Comparison of ENCODE assay signal across 8 mouse cellular contexts in genomic region chr2:18393022-18393519, GRCm38 (mm10). TPM values are rescaled to one million over a fixed set of nuclear protein-coding genes. Genes with fewer than 3 reads are reported as not detected.
A peak's percentile ranks its signal among the peaks of the same experiment; 100 is the strongest.
DNase-seq lines count a peak whose midpoint lies in the region; ATAC-seq and TF ChIP-seq lines count a peak whose summit lies in the region.

No protein-coding gene starts in this region.

- no peak for ATAC-seq in kidney, embryonic 15.5 days (replicated peaks; ENCODE audit: low FRiP score)
- ATAC-seq in forebrain, postnatal 0 days: 0 out of 2 replicates have a peak, but pooled peaks have one; percentile 23
- ATAC-seq in midbrain, embryonic 12.5 days (ENCODE audit: low FRiP score, low read depth): no peak

- 64% methylated on average over 2 of the region's 2 CpGs for WGBS in kidney, embryonic 15.5 days
- 54% methylated on average over 2 of the region's 2 CpGs for WGBS in forebrain, postnatal 0 days
- 74% methylated on average over 2 of the region's 2 CpGs for WGBS in midbrain, embryonic 12.5 days

- no peaks in the 10 kb centered on the region for H3K9me3 ChIP-seq in kidney, embryonic 15.5 days (replicated peaks)
- no peaks in the 10 kb centered on the region for H3K9me3 ChIP-seq in forebrain, postnatal 0 days (ENCODE audit: low read length)
- no peaks in the 10 kb centered on the region for H3K9me3 ChIP-seq in midbrain, embryonic 12.5 days

- H3K27me3 ChIP-seq in kidney, embryonic 15.5 days: no peaks in the 10 kb centered on the region
- no peaks in the 10 kb centered on the region for H3K27me3 ChIP-seq in forebrain, postnatal 0 days (ENCODE audit: insufficient read depth, low read length)
- no peaks in the 10 kb centered on the region for H3K27me3 ChIP-seq in midbrain, embryonic 12.5 days

- H3K27ac ChIP-seq in kidney, embryonic 15.5 days: peak overlapping the region; percentile 99
- peak overlapping the region; percentile 99 for H3K27ac ChIP-seq in forebrain, postnatal 0 days (ENCODE audit: low read depth, low read length)
- peak overlapping the region; percentile 98 for H3K27ac ChIP-seq in midbrain, embryonic 12.5 days (replicated peaks)

- TF ChIP-seq CTCF in forebrain, postnatal 0 days (IDR thresholded peaks at IDR 0.05; ENCODE audit: low read depth): no peak; the same call in 1 of the 2 replicates

- peak overlapping the region; percentile 61 for H3K4me2 ChIP-seq in kidney, embryonic 15.5 days
- peak overlapping the region; percentile 76 for H3K4me2 ChIP-seq in forebrain, postnatal 0 days (ENCODE audit: low read depth)
- peak overlapping the region; percentile 70 for H3K4me2 ChIP-seq in midbrain, embryonic 12.5 days (replicated peaks)

- no peak for DNase-seq in kidney, postnatal 36 days
- DNase-seq in NIH3T3 (ENCODE audit: low read depth): peak; percentile 39
- no peak for DNase-seq in forebrain, postnatal 0 days
- no peak for DNase-seq in cerebellum, adult 11 months
- DNase-seq in left cerebral cortex, postnatal 36 days (ENCODE audit: low spot score in 2 of 2): no peak
- no peak for DNase-seq in thymus, postnatal 10 days (ENCODE audit: low spot score in 2 of 2)

- peaks cover 11% of the 10 kb centered on the region for H3K4me1 ChIP-seq in kidney, embryonic 15.5 days
- H3K4me1 ChIP-seq in forebrain, postnatal 0 days (ENCODE audit: insufficient read depth): peaks cover 8% of the 10 kb centered on the region; the same call in 1 of the 2 replicates
- 0 out of 2 replicates have a peak, but pooled peaks cover 11% of the 10 kb centered on the region for H3K4me1 ChIP-seq in midbrain, embryonic 12.5 days

- no peaks in the 10 kb centered on the region for H3K36me3 ChIP-seq in kidney, embryonic 15.5 days
- no peaks in the 10 kb centered on the region for H3K36me3 ChIP-seq in forebrain, postnatal 0 days (ENCODE audit: insufficient read depth)
- no peaks in the 10 kb centered on the region for H3K36me3 ChIP-seq in midbrain, embryonic 12.5 days

- peak overlapping the region; percentile 89; the same call in 1 of the 2 replicates for H3K9ac ChIP-seq in kidney, embryonic 15.5 days
- H3K9ac ChIP-seq in forebrain, postnatal 0 days: peak overlapping the region; percentile 89
- H3K9ac ChIP-seq in midbrain, embryonic 12.5 days (replicated peaks): no peak overlapping the region

- peak overlapping the region; percentile 74 for H3K4me3 ChIP-seq in kidney, embryonic 15.5 days (replicated peaks)
- H3K4me3 ChIP-seq in forebrain, postnatal 0 days (ENCODE audit: low read depth, low read length): peak overlapping the region; percentile 92
- peak overlapping the region; percentile 81 for H3K4me3 ChIP-seq in midbrain, embryonic 12.5 days

- intact Hi-C loops in left cerebral cortex, postnatal 36 days (cut with DNase I): loop anchor here (5.0 to 10.0 kb wide), 4 partner anchors 192 to 952 kb away; partner anchors contain the start of genes 4930426L09Rik, Bmi1 and Pip4k2a

RNA-seq across cellular contexts. Expression of gene Dnajc1, which starts 0.4 kb away (rescaled TPM):
- 37.4 and 37.6 TPM in 2 replicates for polyA plus RNA-seq in kidney, embryonic 15.5 days (2015; fragmentation: Nextera tagmentation; extraction: Ambion mirVana)
- 13.7 and 15.7 TPM in 2 replicates for total RNA-seq in forebrain, postnatal 0 days (2014; rRNA removed)
- polyA plus RNA-seq in forebrain, postnatal 0 days (2015; fragmentation: Nextera tagmentation; extraction: Ambion mirVana): 11.4 and 18.7 TPM in 2 replicates
- 29.2 and 33.3 TPM in 2 replicates for polyA plus RNA-seq in midbrain, embryonic 12.5 days (2016; fragmentation: Nextera tagmentation; extraction: Ambion mirVana)
- 10 to 100 TPM; 17.1 to 23.7 TPM for total RNA-seq in left cerebral cortex, postnatal 36 days (2021)
